Mouse (Mus musculus) fat pad, adult 2 months (tissue): Measurements from ENCODE around the gene Uts2r.

Experiments
- DNase-seq: peaks from one replicate; pipeline ENCODE4 v3.0.0-alpha.2; 2011; ENCODE audit warnings: low read depth, low spot score; ENCODE audit errors: extremely low read depth

Gene Uts2r

DNA sequence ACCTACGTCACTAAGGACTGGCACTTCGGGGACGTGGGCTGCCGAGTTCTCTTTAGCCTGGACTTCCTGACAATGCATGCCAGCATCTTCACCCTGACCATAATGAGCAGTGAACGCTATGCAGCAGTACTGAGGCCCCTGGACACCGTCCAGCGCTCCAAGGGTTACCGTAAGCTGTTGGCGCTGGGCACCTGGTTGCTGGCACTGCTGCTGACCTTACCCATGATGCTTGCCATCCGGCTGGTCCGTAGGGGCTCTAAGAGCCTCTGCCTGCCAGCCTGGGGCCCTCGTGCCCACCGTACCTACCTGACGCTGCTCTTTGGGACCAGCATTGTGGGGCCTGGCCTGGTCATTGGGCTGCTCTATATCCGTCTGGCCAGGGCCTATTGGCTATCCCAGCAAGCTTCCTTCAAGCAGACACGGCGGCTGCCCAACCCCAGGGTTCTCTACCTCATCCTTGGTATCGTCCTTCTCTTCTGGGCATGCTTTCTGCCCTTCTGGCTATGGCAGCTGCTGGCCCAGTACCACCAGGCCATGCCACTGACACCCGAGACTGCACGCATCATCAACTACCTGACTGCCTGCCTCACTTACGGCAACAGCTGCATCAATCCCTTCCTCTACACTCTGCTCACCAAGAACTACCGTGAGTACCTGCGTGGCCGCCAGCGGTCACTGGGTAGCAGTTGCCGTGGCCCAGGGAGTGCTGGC lies 720 bp downstream of the Uts2r start:
- no peak for DNase-seq

DNA sequence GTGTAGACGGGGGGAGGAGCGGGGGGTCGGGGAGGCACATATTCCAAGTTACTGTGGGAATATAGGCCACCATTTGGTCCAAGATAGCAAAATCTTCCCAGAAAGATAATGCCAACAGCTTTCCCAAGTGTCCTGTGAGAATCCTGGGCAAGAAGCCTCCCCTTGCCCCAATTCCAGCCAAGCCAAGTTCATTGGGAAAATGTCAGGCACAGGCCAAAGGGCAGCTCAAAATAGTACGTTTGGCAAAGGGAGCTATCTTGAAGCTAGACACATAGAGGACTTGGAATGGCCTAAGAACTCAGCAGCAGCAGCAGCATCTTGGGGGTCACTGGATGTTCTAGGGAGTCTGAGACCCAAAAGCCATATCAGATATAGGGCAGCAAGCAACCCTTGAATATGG lies 3.7 kb downstream of the Uts2r start:
- DNase-seq = no peak

DNA sequence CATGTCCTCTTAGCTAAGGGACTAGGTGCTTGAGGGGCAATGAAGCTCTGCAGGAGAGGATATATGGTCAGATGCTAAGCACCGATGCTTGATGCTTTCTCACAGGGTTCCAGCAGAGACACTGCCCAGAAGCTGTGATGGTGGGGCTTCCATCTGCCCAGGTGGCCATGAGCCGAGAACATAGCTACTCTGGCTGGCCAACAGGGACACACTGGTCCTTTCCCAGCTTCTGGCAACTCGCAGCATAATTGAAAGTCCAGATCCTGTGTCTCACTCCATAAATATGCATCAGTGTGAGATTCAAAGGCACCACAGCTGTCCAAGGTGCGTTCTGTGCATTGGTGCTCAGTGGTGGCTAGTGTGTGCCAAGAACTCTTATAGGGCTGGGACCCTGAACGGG lies 13.1 kb downstream of the Uts2r start:
- no peak for DNase-seq

DNA sequence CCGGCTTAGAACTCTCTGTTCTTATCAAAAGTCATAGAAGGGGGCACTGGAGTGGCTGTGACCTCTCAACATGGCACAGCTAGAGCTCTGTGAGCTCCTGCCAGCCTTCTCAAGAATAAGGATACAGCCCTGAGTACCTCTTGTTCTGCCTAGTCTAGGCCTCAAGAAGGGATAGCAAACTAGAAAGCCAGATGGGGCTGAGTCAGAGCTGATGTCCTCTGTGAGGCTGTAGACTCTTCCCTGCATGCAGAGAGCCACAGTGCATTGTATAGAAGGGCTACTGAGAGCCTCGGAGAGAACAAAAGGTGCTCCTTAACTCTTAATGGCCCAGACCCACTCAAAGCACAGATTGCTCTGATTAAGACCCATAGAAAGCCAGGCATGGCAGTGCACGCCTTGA lies 14.2 kb downstream of the Uts2r start:
- no peak for DNase-seq

DNA sequence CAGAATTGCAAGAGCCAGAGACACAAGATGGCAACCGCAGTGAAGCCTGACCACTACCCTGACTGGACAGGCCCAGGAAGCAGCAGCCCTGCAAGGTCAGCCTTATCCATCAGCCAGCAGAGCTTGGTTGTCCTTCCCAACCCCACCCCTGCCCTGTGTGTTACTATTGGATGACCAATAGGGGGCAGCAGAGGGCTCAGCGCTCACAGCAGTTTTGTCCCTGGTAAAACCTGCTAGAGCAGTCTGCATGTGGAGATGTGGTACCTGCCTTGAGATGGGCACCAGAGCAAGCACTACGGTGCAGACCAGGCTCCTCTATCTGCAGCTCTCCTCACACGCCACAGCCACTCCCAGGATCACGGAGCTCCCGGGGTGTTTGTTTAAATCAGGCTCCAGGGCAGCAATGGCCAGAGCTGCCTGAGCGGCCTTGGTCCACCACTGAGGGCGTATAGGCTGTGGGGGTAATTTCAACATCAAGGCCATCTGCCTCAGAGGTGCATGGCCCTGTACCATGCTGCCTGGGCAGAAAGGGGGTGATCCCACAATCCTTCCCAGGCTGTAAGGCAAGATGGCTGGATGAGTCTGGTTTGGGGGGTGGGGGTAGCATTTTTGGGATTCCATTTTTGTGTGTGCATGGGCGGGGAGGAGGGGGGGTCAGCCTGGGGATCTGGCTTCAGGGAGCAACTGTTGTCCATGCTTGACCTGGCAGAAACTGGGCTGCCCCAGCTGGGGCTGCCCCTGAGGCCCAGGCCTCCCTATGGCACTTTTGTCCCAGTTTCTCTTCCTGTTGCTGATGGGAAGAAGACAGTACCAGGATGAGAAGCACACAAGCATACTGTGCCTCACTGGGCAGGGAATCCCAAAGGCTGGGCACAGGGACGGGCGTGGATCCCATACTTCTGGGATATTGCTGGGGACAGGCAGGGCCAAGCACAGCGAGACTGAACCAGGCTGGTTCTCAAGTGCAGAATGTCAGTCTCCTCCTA lies 16.5 kb downstream of the Uts2r start:
- DNase-seq = no peak

DNA sequence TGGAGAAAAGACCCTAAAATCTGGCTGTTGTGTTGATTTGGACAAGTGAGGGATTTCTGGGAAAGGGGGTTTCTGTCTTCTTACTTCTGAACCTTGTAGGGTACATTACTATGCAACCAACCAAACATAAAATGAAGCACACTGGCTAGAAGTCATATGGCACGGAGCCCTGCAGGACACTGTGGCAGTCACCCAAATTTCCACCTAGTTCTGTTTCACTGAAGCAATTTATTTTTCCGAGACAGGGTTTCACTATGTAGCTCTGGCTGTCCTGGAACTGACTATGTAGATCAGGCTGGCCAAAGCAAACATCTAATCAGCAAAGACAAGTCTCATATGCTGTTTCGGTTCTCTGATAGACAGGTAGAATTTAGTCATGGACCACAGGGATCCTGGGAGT lies 29.6 kb downstream of the Uts2r start:
- peak; percentile 23 for DNase-seq

DNA sequence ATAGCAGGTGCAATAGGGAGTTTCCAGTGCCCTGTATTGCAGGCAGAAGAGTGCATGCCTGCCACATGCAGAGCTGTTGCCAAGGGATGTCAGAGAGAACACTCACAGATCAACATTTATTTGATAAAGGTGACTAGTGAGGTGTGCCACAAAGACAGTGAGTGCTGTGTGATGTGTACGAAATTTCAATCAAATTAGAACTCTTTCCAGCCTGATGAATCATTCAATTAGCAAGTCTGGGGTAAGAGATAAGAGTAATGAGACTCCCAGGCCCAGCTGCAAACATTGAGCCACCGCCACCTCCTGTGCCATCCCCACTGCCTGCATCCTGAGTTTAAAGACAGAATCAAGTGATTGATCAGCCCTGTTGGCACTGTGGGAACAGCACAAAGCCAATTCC lies 32.7 kb downstream of the Uts2r start:
- no peak for DNase-seq

DNA sequence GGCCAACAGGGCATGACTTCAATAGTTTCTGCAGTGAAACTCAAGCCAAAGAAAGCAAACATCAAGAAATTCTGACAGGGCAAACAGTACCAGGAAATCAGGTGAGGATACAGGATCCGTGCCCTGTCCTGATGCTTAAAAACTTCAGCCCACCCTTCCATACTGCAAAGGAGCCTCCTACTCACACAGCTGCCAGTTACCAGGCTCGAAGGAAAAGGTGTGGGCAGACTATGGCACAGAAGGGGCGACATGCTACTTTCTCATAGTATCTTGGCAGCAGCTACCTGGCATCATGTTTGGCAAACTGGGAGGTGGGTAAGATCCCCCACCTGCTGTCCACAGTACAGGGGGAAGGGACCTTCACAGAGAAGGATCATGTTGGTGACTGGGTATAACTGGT lies 33.3 kb downstream of the Uts2r start:
- DNase-seq = no peak

DNA sequence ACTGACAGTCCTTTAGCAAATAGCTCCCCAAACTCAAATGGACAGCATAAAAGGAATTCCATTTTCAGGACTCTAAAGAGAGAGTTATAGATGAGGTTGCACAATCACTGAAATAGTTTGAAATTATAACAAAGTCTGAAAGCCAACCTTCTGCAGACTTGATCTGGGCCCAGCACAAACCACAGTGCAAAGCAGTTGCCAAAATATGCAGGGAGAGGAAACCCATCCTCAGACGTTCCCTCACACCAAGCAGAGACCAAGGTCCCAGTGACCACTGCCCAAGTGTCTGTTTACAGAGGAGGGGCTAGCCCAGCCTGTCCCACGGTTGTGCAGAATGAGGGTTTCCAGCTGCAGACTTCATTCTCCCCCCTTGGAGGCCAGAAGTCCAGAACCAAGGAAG lies 38.6 kb downstream of the Uts2r start:
- no peak for DNase-seq

DNA sequence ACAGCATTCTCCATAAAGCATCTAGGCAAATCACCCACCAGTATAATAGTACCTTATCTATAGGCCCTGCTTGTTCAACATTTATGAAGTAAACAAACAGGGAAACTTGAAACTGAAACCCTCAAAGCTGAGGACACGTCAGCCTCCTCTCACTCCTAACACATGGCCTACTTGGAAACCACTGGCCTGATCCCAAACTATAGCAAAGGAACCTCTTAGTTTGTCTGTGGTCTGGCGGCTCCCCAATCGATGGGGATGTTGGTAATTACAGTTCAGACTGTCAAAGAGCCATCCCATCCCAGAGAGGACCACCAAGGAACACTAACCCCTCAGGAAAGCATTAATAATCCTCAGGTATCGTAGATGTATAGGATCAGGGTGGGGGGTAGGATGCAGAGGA lies 39.8 kb downstream of the Uts2r start:
- no peak for DNase-seq

DNA sequence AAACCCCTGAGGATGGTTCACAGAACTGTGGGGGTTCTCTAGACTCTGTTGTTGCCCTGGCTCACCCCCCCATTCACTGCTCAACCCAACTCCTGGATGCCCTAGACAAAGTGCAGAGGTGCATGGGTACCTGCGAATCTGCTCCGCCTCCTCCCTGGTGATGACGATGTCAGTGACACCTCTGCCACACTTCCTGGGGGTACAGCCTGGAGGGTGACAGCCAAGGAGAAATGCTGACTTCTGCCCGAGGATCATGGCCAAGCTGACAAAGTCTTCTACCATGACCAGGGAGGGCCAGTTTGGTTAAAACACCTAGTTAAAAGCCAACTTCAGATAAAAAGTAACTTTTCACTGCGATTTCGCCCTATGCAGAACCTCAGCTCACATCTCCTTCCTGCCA lies 40.7 kb downstream of the Uts2r start:
- no peak for DNase-seq

DNA sequence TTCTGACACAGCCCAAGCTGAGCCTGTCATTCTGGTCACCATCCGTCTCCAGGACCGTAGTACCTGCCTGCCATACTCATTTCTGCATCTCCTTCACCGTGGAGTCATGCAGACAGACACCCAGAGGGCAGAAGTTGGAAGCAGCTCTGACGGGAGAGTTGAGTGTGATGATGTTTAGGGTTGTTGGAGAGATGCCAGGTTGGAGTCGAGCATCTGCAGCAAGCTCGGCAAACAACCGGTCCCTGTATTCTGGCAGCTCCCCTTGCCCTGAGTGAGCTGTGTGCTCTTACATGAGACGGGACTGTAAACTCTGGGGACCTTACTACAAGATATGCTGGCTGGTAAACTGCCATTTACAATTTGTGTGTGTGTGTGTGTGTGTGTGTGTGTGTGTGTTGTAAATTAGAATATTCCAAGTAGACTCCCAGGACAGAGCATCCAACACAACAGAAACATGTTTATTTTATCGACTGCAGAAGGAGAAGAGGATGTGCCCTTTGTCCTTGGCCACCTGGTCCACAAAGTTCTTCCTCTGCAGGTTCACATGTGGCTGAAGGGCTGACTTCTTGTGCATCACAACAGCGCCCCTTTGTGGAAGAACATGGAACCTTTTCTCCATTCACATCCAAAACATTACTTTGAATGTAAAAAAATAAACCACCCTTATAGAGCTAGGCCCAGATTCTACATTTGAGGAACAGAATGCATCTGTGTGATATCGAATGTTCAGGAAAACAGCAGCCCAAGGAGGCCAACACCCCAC lies 41.5 kb downstream of the Uts2r start:
- no peak for DNase-seq

DNA sequence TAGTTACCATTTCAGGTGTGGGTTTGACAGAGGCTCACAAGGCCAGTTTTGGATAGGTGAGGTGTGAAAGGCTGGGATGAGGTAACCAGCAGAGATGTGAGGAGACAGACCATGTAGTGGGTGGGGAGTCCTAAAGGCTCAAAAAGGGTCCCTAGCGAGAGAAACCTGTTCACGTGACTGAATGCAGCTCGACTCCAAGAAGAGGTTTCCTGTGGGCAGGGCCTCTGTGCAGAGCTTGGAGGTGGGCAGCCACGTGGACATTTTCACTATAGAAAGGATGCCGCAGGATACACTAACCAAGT lies 43.7 kb downstream of the Uts2r start:
- no peak for DNase-seq

DNA sequence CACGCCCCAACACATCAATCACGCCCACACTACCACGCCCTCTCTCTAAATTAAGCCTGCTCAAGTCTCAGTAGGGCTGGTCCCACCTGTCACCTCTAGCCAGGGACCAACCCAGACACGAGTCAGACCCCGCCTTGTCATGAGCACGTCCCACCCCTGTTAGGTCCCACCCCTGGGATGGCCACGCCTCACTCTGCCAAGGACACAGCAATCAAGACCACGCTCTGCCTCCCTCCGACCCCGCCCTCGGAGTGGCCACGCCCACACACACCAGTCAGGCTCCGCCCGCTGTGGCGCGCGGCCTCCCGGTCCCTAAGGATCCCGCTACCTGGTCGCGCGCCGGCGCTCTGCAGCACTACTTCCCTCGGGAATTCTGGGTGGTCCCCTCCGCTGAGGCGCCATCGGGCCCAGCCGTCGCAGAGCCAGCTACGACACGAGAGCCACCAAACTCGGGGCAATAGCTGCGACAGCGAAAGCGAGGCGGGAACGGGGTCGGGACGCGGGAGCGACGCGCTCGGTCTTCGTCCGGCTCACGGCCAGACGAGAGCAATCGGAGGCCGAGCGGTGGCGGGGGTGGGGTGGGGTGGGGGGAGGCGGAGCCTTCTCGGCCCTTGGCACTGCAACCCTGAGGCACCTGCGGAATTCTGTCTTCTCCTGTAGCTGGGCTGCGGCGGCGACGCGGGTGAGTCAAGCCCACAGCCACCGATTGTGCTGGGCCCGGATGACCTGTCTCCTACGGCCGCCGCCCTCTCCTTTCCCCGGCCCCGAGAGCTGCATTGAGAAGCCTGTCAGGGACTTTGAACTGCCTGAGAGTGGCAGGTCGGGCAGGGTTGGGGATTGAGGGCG lies 44.3 kb downstream of the Uts2r start, which contains the start of the genes Hexdc and Ogfod3:
Gene Hexdc (plus strand): TSS at position 273 of the 846 bp plus-strand sequence.
Gene Ogfod3 (minus strand): TSS at position 551 of the 846 bp plus-strand sequence.
- peak; percentile 88 for DNase-seq
